Mouse (Mus musculus) lung, embryonic 16.5 days (tissue): ENCODE results near the gene Tmcc3. TPM values are rescaled to one million over a fixed set of nuclear protein-coding genes. Genes with fewer than 3 reads are reported as not detected.

Experiments used
- ATAC-seq: fragments of 200-750 bp; cut with Nextera tagmentation; 2 replicates; pipeline ENCODE4 v1.8.0; 2017; ENCODE audit warnings: low read depth, mild to moderate bottlenecking, moderate library complexity
- H3K27ac ChIP-seq: fragments of 300-500 bp; sonication (generic); 2 replicates; pipeline ENCODE4 v1.5.1; 2014; ENCODE audit warnings: mild to moderate bottlenecking, control low read depth, low read length
- H3K27me3 ChIP-seq: fragments of 300-500 bp; sonication (generic); 2 replicates; pipeline ENCODE4 v1.6.1; 2014; ENCODE audit warnings: low read depth, low read length, mixed read lengths; ENCODE audit not compliant: control insufficient read depth, insufficient read depth
- H3K36me3 ChIP-seq: fragments of 300-500 bp; sonication (generic); 2 replicates; pipeline ENCODE4 v1.6.1; 2014; ENCODE audit warnings: low read length; ENCODE audit not compliant: control insufficient read depth, insufficient read depth
- H3K4me1 ChIP-seq: fragments of 300-500 bp; sonication (generic); replicated peaks from 2 replicates; pipeline ENCODE4 v1.6.1; 2014; ENCODE audit warnings: low read length, mixed read lengths; ENCODE audit not compliant: control insufficient read depth, insufficient read depth
- H3K4me2 ChIP-seq: fragments of 300-500 bp; sonication (generic); 2 replicates; pipeline ENCODE4 v1.6.1; 2014; ENCODE audit warnings: low read depth, low read length, control low read depth
- H3K4me3 ChIP-seq: fragments of 300-500 bp; sonication (generic); 2 replicates; pipeline ENCODE4 v1.5.1; 2014; ENCODE audit warnings: mild to moderate bottlenecking, low read length, control low read depth
- H3K9ac ChIP-seq: fragments of 300-500 bp; sonication (generic); 2 replicates; pipeline ENCODE4 v1.6.1; 2014; ENCODE audit warnings: low read length, control low read depth
- H3K9me3 ChIP-seq: fragments of 300-500 bp; sonication (generic); 2 replicates; pipeline ENCODE4 v1.6.1; 2016; ENCODE audit warnings: low read length; ENCODE audit not compliant: control insufficient read depth
- WGBS: fragments of 180-500 bp; shearing (Covaris S2); extraction: QIAGEN DNeasy Blood & Tissue Kit; methylation state at CpG from one replicate; pipeline ENCODE4 v1.1.7; 2014; 5-methylcytosine and 5-hydroxymethylcytosine counted together
- polyA plus RNA-seq: library from polyadenylated mRNA; unstranded; fragments of >200 nt; fragmentation: Nextera tagmentation; extraction: Ambion mirVana; gene quantifications from 2 replicates; pipeline ENCODE4 v1.2.1, GENCODE M21; 2015

Tmcc3 gene
- polyA plus RNA-seq, 1 experiment from 2014 or later = 7.4 TPM

DNA sequence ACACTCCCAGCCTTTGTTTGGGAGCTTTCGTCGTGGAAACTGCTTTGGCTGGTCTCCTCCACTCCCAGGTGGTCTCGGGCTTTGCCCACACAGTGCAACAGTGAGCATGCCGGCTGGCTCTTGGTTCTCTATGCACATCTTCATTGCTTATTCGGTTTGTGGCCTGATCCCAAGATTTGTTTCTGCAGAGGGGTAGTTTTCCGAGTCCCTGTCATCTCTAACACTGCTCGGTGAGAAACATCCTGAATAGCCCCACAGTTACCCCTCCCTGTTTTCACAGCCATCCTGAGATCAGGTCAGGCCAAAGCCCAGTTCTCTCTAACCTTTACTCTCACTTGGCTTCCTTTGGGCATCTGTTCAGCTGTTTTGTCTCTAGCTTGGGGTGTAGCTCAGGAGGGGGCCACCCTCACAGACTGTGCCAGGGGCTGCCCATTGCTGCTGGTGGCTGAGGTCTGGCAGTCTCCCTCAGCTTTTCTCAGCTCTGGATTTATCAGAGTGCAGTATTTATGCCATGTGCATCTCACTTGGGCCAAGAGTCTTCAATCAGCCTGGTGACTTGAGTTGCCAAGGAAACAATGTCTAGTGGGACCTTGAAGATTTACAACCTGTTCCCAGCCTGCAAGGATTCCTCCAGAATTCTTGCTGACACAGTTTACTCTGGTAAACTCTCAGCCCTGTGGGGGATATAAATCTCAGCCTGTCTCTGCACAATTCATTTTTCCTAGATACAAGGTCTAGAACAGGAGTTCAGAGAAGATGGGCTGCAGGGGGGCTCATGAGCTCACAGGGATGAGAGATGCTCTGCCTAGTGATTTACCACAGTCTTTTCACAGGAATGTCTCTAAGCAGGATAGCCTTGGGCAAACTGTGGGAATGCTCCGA lies 102.3 kb downstream of the Tmcc3 start:
- no peaks in the 10 kb centered on the region for H3K9me3 ChIP-seq
- H3K4me1 ChIP-seq = peaks cover 14% of the 10 kb centered on the region
- no peak overlapping the region for H3K4me2 ChIP-seq
- H3K27ac ChIP-seq = no peak overlapping the region
- ATAC-seq = 0 out of 2 replicates have a peak, but pooled peaks have one; percentile 10
- no peaks in the 10 kb centered on the region for H3K36me3 ChIP-seq
- no peaks in the 10 kb centered on the region; the same call in 1 of the 2 replicates for H3K27me3 ChIP-seq
- H3K4me3 ChIP-seq = no peak overlapping the region
- H3K9ac ChIP-seq = no peak overlapping the region
- WGBS = 33% methylated on average over 8 of the region's 8 CpGs

DNA sequence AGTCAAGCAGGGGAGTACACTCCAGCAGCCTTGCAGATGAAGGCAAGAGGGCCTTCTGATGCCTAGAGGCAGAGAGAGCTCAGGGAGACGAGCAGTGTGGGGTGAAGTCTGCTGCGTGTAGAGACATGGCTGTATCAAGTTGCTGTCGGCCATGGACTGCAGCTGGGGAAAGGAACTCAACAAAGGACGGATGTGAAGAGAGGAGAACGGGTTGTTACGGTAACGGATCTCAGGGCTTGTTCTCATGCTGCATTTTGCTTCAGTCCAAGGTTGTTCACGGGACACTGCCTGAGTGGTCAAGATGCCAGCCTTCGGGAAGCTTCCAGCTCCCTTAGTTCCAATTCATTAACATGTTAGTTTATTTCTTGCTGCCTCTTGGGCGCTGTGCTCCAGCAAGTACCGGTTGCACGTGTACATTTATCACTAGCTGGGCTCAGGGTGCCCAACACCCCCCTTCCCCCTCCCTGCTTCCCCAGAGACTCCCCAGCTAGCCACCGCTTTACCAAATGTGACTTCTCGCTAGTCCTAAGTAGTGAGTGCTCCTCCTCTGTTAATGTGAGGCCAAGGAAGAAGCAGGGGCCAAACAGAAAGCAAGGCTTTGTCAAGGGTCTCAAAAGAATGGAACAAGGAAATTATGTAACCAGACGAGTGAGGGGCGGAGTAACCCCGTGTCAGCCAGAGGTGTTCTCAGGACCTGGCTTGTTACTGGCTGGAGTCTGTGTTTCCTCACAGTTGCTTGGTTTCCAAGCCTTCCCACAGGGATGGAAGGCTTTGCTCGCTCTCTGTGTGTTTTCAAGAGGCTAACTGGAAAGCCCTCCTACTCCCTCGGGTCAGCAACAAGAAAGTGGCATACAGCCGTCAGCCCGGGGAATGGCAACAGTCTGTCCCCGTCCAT lies 104.4 kb downstream of the Tmcc3 start:
- peak; percentile 67 for ATAC-seq
- no peaks in the 10 kb centered on the region; the same call in 1 of the 2 replicates for H3K27me3 ChIP-seq
- no peaks in the 10 kb centered on the region for H3K9me3 ChIP-seq
- H3K36me3 ChIP-seq = no peaks in the 10 kb centered on the region
- H3K27ac ChIP-seq = peak overlapping the region; percentile 9; the same call in 1 of the 2 replicates
- WGBS = 26% methylated on average over 22 of the region's 22 CpGs
- peaks cover 14% of the 10 kb centered on the region for H3K4me1 ChIP-seq
- H3K9ac ChIP-seq = peak overlapping the region; percentile 40; the same call in 1 of the 2 replicates
- H3K4me2 ChIP-seq = peak overlapping the region; percentile 55
- peak overlapping the region; percentile 31 for H3K4me3 ChIP-seq

DNA sequence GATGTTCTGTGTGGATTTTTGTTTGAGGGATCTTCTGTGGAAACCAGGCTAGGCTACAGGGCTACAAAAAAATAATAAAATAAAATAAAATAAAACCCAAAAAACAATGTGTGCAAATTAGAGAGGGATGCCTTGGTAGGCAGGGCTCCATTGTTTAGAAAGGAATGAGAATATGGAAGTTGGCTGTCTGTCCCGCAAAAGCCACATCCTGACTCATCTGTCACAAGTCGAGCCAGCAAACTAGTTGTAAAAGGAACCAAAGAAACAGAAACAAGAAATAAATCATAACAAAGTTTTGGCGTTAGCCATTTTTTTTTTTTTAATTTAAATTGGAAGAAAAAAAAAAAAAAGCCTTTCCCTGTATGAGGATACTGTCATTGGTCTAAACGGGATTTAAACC lies 105.9 kb downstream of the Tmcc3 start:
- WGBS = 49% methylated on average over 4 of the region's 4 CpGs
- H3K9me3 ChIP-seq = no peaks in the 10 kb centered on the region
- H3K36me3 ChIP-seq = no peaks in the 10 kb centered on the region
- no peak for ATAC-seq
- no peaks in the 10 kb centered on the region; the same call in 1 of the 2 replicates for H3K27me3 ChIP-seq
- H3K4me2 ChIP-seq = no peak overlapping the region
- peaks cover 14% of the 10 kb centered on the region for H3K4me1 ChIP-seq
- H3K9ac ChIP-seq = no peak overlapping the region
- H3K27ac ChIP-seq = no peak overlapping the region
- H3K4me3 ChIP-seq = no peak overlapping the region

DNA sequence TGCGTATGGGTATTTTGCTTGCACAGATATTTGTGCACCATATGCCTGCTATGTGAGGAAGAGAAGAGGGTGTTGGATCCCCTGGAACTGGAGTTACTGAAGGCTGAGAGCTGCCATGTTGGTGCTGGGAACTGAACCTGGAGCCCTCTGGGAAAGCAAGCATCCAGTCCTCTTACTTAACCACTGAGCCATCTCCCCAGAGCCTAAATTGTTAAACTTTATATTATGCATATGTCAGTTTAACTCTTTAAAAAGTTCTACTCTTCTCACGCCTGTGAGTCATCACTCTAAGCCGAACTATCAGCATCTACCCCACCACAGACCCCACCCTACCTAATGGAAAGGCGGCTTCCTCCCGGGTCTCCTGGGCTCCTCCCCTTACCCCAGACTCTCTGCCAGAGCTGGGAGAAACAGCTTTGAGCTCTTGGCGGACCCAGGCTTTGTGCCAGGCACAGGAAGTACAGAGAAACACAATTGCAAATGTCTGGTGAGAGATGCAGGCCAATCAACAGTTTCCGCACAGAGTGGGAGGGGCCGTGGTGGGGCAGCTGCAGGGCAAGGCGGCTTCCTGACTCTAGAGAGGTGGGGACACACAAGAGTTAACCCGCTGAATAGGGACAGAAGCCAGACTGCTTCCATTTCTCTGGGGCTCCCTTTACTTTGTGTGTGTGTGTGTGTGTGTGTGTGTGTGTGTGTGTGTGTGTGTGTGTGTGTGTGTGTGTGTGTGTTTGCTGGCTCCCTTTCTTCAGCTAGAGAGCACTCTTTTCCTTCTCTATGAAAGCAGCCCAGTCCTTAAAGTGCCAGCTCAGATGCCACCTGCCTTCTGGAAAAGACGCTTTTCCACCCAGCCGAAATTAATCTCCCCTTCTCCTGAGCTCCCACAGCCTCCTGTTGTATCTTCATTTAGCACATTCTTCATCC lies 114.5 kb downstream of the Tmcc3 start:
- 28% methylated on average over 12 of the region's 12 CpGs for WGBS
- peak; percentile 95 for ATAC-seq
- peak overlapping the region; percentile 21 for H3K4me2 ChIP-seq
- H3K9ac ChIP-seq = no peak overlapping the region; the same call in 1 of the 2 replicates
- peak overlapping the region; percentile 60 for H3K27ac ChIP-seq
- H3K4me1 ChIP-seq = peaks cover 4% of the 10 kb centered on the region; the same call in 1 of the 2 replicates
- no peaks in the 10 kb centered on the region for H3K36me3 ChIP-seq
- H3K4me3 ChIP-seq = no peak overlapping the region
- H3K9me3 ChIP-seq = no peaks in the 10 kb centered on the region
- H3K27me3 ChIP-seq = no peaks in the 10 kb centered on the region

DNA sequence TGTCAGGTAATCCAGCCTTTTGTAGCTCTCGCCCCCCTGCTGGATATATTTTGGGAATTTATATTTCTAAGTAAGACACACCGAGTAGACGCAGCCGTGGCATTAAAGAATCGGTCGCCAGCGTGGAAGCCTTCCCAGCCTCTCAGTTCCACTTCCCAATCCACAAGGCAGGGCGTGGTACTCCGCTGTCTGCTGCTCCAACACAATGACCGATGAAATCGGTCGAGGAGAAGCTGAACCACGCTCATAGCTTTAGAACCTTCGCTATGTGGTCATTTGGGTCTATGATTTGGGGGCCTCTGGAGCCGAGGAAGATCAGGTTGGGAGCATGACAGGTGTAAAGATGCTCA lies 115.1 kb downstream of the Tmcc3 start:
- Histone ChIP-seq H3K4me3 (no peak overlapping the region), H3K4me1 (peaks cover 4% of the 10 kb centered on the region; the same call in 1 of the 2 replicates), H3K36me3 (no peaks in the 10 kb centered on the region), H3K27me3 (no peaks in the 10 kb centered on the region), H3K4me2 (no peak overlapping the region), H3K9ac (no peak overlapping the region; the same call in 1 of the 2 replicates), H3K27ac (0 out of 2 replicates have a peak overlapping the region, but pooled peaks have one; percentile 59), H3K9me3 (no peaks in the 10 kb centered on the region)
- WGBS = 82% methylated on average over 15 of the region's 15 CpGs
- ATAC-seq = no peak

DNA sequence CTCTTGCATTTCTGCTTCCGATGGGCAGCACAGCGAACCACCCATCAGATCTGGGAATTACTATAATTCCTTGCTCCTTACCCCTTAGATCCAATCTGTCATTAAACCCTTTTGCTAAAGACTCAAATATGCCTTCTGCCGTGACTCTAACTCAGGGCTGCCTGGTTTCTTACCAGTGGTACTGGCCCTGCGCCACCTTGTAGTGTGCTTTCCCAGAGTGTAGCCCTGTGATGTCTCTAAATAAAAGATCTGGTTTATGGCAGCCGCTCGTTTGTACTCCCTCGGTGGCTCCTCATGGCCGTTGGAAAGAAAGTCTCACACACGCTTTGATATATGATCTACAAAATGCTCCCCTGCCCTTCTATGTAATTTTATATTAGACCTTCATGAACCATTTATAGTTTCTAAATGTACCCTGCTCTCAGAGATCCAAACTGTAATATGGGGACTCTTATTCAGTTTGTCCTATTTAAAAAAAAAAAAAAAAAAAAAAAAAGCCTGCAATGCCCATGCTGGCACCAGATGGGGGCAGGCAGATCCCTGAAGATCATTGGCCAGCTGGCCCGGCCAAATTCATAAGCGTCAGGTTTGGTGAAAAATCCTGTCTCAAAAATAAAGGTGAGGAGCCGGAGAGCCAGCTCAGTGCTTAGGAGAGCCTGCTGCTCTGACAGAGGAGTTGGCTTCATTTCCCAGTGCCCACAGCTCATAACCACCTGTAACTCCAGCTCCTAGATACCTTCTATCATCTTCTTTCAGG lies 116.6 kb downstream of the Tmcc3 start:
- H3K4me1 ChIP-seq = peaks cover 4% of the 10 kb centered on the region; the same call in 1 of the 2 replicates
- H3K27ac ChIP-seq = no peak overlapping the region
- H3K9ac ChIP-seq = no peak overlapping the region
- no peak overlapping the region for H3K4me2 ChIP-seq
- H3K4me3 ChIP-seq = no peak overlapping the region
- H3K9me3 ChIP-seq = no peaks in the 10 kb centered on the region
- no peaks in the 10 kb centered on the region for H3K27me3 ChIP-seq
- 62% methylated on average over 12 of the region's 12 CpGs for WGBS
- no peaks in the 10 kb centered on the region for H3K36me3 ChIP-seq
- no peak for ATAC-seq

DNA sequence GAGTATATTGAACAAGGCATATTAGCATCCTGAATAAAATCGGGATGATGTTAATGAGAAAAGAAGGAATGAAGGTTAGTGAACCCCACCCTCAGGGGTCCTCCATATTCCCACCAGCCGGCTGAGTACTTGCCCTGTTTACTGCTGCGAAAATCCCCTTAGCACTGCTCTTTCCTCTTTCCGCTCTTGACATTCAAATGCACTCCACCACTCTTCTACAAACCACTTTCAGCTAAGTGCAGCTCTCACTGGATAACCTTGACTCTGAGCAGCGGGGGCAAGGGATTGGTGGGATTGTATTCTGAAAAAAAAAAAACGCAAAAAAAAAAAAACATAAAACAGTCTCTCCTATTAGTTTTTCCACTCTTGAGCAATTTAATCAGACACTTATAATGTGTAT lies 118.8 kb downstream of the Tmcc3 start:
- Histone ChIP-seq H3K27me3 (no peaks in the 10 kb centered on the region), H3K9me3 (no peaks in the 10 kb centered on the region), H3K4me3 (no peak overlapping the region), H3K27ac (no peak overlapping the region), H3K4me1 (peaks cover 4% of the 10 kb centered on the region; the same call in 1 of the 2 replicates), H3K36me3 (no peaks in the 10 kb centered on the region), H3K4me2 (no peak overlapping the region), H3K9ac (no peak overlapping the region)
- peak; percentile 40; the same call in 1 of the 2 replicates for ATAC-seq
- WGBS = 61% methylated on average over 6 of the region's 6 CpGs

DNA sequence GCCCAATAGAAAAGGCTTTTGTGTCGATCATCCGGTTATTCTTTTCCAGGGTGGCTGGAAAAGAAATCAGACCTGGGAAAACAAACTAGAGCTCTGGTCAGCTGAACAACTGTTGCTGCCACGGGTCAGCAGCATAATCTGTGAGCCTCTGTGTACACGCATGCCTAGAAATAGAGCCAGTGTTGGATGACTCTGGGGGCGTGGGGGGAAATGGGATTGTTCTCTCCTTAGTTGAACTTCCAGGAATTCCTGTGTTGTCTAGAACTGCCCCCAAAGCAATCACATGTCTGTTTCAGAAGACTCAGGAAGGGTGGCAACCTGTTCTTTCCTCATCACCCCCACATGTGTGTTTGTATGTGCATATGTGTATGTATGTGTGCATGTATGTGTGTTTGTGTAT lies 121.2 kb downstream of the Tmcc3 start:
- Histone ChIP-seq H3K4me2 (no peak overlapping the region), H3K27me3 (no peaks in the 10 kb centered on the region), H3K9me3 (no peaks in the 10 kb centered on the region), H3K4me3 (no peak overlapping the region), H3K4me1 (no peaks in the 10 kb centered on the region), H3K36me3 (no peaks in the 10 kb centered on the region), H3K27ac (no peak overlapping the region), H3K9ac (no peak overlapping the region)
- 0 out of 2 replicates have a peak, but pooled peaks have one; percentile 40 for ATAC-seq
- WGBS = 56% methylated on average over 5 of the region's 5 CpGs
